Mouse (Mus musculus): ENCODE results near the gene Dnttip1.

- TF ChIP-seq POLR2A (IDR thresholded peaks at IDR 0.05; ENCODE audit: insufficient read depth, low read depth, low read length): peak; percentile 40; the same call in 1 of the 2 replicates
- TF ChIP-seq EP300 (IDR thresholded peaks at IDR 0.05; ENCODE audit: insufficient read depth, low read depth, low read length): no peak
These were observed 9.0 kb downstream of the Dnttip1 start for GRCm38 (mm10) chr2:164754800-164755199.

All from heart, adult 2 months (tissue).